Mouse (Mus musculus) intestine, postnatal 0 days (tissue): ENCODE measurements around the gene Ccdc6. TPM values are rescaled to one million over a fixed set of nuclear protein-coding genes. Genes with fewer than 3 reads are reported as not detected.
"Not testable (repeated sequence)": the region's sequence is repeated elsewhere in the genome, so short reads cannot be mapped to it uniquely, and the experiment has no call there.

Experiments used
- ATAC-seq: fragments of 200-750 bp; cut with Nextera tagmentation; 2 replicates; pipeline ENCODE4 v1.8.0; 2017; ENCODE audit warnings: mild to moderate bottlenecking, moderate TSS enrichment, moderate library complexity
- H3K27ac ChIP-seq: fragments of 300-500 bp; sonication (generic); 2 replicates; pipeline ENCODE4 v1.5.1; 2014; ENCODE audit warnings: mild to moderate bottlenecking, low read depth, low read length, moderate library complexity
- H3K27me3 ChIP-seq: fragments of 300-500 bp; sonication (generic); replicated peaks from 2 replicates; pipeline ENCODE4 v1.6.1; 2014; ENCODE audit warnings: low read length, mixed read lengths; ENCODE audit not compliant: control insufficient read depth, insufficient read depth
- H3K36me3 ChIP-seq: fragments of 300-500 bp; sonication (generic); 2 replicates; pipeline ENCODE4 v1.6.1; 2014; ENCODE audit warnings: mild to moderate bottlenecking, moderate library complexity; ENCODE audit not compliant: control insufficient read depth, insufficient read depth
- H3K4me1 ChIP-seq: fragments of 300-500 bp; sonication (generic); replicated peaks from 2 replicates; pipeline ENCODE4 v1.6.1; 2014; ENCODE audit warnings: antibody characterized with exemption, low read length, mixed read lengths; ENCODE audit not compliant: control insufficient read depth, insufficient read depth
- H3K4me2 ChIP-seq: fragments of 300-500 bp; sonication (generic); replicated peaks from 2 replicates; pipeline ENCODE4 v1.6.1; 2014; ENCODE audit warnings: low read depth, mild to moderate bottlenecking, moderate library complexity
- H3K4me3 ChIP-seq: fragments of 300-500 bp; sonication (generic); 2 replicates; pipeline ENCODE4 v1.5.1; 2014; ENCODE audit warnings: low read depth, low read length
- H3K9ac ChIP-seq: fragments of 300-500 bp; sonication (generic); 2 replicates; pipeline ENCODE4 v1.6.1; 2014; ENCODE audit warnings: mild to moderate bottlenecking, low read depth, low read length
- H3K9me3 ChIP-seq: fragments of 300-500 bp; sonication (generic); 2 replicates; pipeline ENCODE4 v1.6.1; 2016; ENCODE audit warnings: mixed run types; ENCODE audit not compliant: control insufficient read depth
- CTCF ChIP-seq: sonication (generic); IDR thresholded peaks from 2 replicates; pipeline ENCODE4 v1.5.1; 2016; ENCODE audit warnings: low read depth, mild to moderate bottlenecking, control low read depth, antibody characterized with exemption, moderate library complexity
- WGBS: fragments of 180-500 bp; shearing (Covaris S2); extraction: QIAGEN DNeasy Blood & Tissue Kit; methylation state at CpG from one replicate; pipeline ENCODE4 v1.1.7; 2014; 5-methylcytosine and 5-hydroxymethylcytosine counted together
- polyA plus RNA-seq: library from polyadenylated mRNA; unstranded; fragments of >200 nt; fragmentation: Nextera tagmentation; extraction: Ambion mirVana; gene quantifications from 2 replicates; pipeline ENCODE4 v1.2.1, GENCODE M21; 2015

Ccdc6 gene
- polyA plus RNA-seq, 1 experiment from 2014 or later: 8.7 TPM

DNA sequence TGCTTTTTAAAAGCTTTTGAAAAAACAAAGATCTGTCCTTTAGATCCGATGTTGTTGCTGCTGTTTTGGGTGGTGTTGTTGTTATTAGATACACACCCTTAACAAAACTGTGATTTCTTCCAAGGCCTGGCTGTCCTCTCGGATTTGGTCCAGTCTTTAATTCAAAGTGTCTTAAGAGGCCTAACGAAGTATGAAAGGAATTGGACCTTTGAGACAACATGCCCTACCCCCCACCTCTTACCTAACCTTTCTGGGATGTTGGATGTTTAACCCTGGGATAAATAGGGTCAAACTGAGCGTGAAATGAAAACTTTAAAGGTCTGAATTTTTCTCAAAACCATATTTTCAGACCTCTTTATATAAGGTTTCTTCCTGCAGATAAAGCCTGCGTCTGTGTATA, 124.0 kb downstream of the Ccdc6 start:
- Histone ChIP-seq H3K27ac (no peak overlapping the region), H3K9me3 (no peaks in the 10 kb centered on the region), H3K4me3 (no peak overlapping the region), H3K27me3 (no peaks in the 10 kb centered on the region), H3K4me2 (no peak overlapping the region), H3K36me3 (no peaks in the 10 kb centered on the region), H3K9ac (no peak overlapping the region), H3K4me1 (no peaks in the 10 kb centered on the region)
- WGBS: 76% methylated on average over 5 of the region's 5 CpGs
- ATAC-seq: no peak
- no peak for TF ChIP-seq CTCF

- H3K4me2 ChIP-seq, ATAC-seq, H3K9me3 ChIP-seq, H3K9ac ChIP-seq, H3K27me3 ChIP-seq, H3K36me3 ChIP-seq, H3K4me3 ChIP-seq, H3K4me1 ChIP-seq, H3K27ac ChIP-seq: not testable (repeated sequence)
- WGBS: 92% methylated on average over 8 of the region's 8 CpGs
Measured at GRCm38 (mm10) chr10:70222231-70222630, 125.3 kb downstream of the Ccdc6 start.

DNA sequence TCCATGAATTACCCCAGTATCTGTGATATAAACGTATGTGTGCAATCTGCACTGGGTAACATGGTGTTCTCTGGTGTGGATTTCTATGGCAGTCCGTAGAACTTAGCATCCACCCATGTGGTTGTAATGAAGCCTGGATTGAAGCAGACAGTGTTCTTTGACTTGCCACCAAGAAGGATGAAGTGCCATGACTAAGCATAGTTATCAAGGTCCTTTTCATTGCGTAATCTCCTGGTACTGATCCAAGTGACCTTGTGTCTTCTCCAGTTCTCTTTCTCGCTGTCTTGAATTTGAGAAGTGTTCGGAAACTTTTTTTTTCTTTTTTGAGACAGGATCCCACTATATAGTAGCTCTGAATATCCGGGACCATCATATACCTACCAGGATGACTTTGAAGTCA, 127.7 kb downstream of the Ccdc6 start:
- WGBS: 81% methylated on average over 6 of the region's 6 CpGs
- H3K9ac ChIP-seq: no peak overlapping the region
- ATAC-seq: no peak
- no peak for TF ChIP-seq CTCF
- H3K27ac ChIP-seq: no peak overlapping the region
- no peak overlapping the region for H3K4me2 ChIP-seq
- H3K4me3 ChIP-seq: no peak overlapping the region
- no peaks in the 10 kb centered on the region for H3K36me3 ChIP-seq
- H3K27me3 ChIP-seq: no peaks in the 10 kb centered on the region
- no peaks in the 10 kb centered on the region for H3K9me3 ChIP-seq
- H3K4me1 ChIP-seq: no peaks in the 10 kb centered on the region

DNA sequence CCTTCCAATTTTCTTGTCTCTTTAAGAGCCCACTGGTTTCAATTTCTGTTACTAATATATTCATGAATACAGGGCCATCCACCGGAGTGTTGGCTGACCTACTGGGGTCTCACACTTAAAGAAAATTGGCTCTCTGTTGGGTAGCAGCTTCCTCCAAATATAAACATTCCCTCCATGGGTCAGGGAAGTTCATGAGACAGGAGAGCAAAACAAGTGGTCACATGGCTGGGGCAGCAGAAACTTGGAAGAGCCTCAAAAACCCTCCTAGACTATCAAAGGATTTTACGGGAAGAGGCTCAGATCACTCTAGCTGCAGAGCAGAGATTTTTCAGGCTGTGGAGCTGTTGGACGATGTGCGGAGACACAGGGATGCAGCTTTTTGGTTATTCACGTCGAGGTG, 128.8 kb downstream of the Ccdc6 start:
- no peak overlapping the region for H3K4me2 ChIP-seq
- no peak overlapping the region for H3K27ac ChIP-seq
- no peaks in the 10 kb centered on the region for H3K36me3 ChIP-seq
- H3K9ac ChIP-seq: no peak overlapping the region
- no peaks in the 10 kb centered on the region for H3K4me1 ChIP-seq
- H3K4me3 ChIP-seq: no peak overlapping the region
- 63% methylated on average over 6 of the region's 6 CpGs for WGBS
- no peak for ATAC-seq
- no peak for TF ChIP-seq CTCF
- no peaks in the 10 kb centered on the region for H3K9me3 ChIP-seq
- no peaks in the 10 kb centered on the region for H3K27me3 ChIP-seq

- Histone ChIP-seq H3K4me1 (no peaks in the 10 kb centered on the region), H3K27me3 (no peaks in the 10 kb centered on the region), H3K4me3 (no peak overlapping the region), H3K36me3 (no peaks in the 10 kb centered on the region), H3K9ac (no peak overlapping the region), H3K4me2 (no peak overlapping the region), H3K27ac (no peak overlapping the region), H3K9me3 (no peaks in the 10 kb centered on the region)
- no peak for TF ChIP-seq CTCF
- ATAC-seq: no peak
Measured at GRCm38 (mm10) chr10:70226608-70227007, 129.7 kb downstream of the Ccdc6 start.

- no peaks in the 10 kb centered on the region for H3K36me3 ChIP-seq
- no peak overlapping the region for H3K4me3 ChIP-seq
- no peak overlapping the region for H3K9ac ChIP-seq
- no peaks in the 10 kb centered on the region for H3K27me3 ChIP-seq
- no peak overlapping the region for H3K4me2 ChIP-seq
- 83% methylated on average over 6 of the region's 6 CpGs for WGBS
- no peaks in the 10 kb centered on the region for H3K9me3 ChIP-seq
- no peak for ATAC-seq
- no peak for TF ChIP-seq CTCF
- H3K27ac ChIP-seq: no peak overlapping the region
- no peaks in the 10 kb centered on the region for H3K4me1 ChIP-seq
Measured at GRCm38 (mm10) chr10:70230352-70230751, 133.4 kb downstream of the Ccdc6 start.

DNA sequence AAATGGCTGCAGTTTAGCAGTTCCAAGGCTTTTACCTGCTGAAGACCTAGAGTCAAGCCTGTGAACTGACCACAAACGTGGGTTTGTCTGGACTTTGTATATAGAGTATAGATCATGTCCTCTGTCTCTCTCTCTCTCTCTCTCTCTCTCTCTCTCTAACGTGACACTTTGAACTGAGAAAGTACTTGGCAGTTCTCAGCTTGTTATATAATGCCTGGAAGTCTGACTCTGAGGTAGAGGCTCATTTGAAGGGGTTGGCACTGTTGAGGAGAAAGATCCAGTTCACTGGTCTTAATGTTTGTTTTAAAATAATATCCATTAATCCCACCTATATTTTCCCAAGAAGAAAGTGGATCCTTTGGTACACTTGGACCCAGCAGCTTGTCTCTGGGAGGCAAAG, 141.0 kb downstream of the Ccdc6 start:
- 56% methylated on average over 2 of the region's 2 CpGs for WGBS

More for the DNA sequence above, 141.0 kb downstream of the Ccdc6 start:
- no peak overlapping the region for H3K27ac ChIP-seq
- no peaks in the 10 kb centered on the region for H3K27me3 ChIP-seq
- no peaks in the 10 kb centered on the region for H3K4me1 ChIP-seq
- no peak overlapping the region for H3K4me3 ChIP-seq
- no peak for TF ChIP-seq CTCF
- H3K36me3 ChIP-seq: no peaks in the 10 kb centered on the region
- no peak overlapping the region for H3K4me2 ChIP-seq
- no peaks in the 10 kb centered on the region for H3K9me3 ChIP-seq
- no peak overlapping the region for H3K9ac ChIP-seq
- ATAC-seq: no peak

Other genes starting within 250 kb of the Ccdc6 start
- not detected in 2 replicates for gene Mrln, start 107.5 kb downstream of the Ccdc6 start, polyA plus RNA-seq
- gene Slc16a9, start 148.0 kb downstream of the Ccdc6 start, polyA plus RNA-seq: 0.52 and 0.78 TPM in 2 replicates